Mouse (Mus musculus): ENCODE measurements around the gene Zc3h15. TPM values are rescaled to one million over a fixed set of nuclear protein-coding genes. Genes with fewer than 3 reads are reported as not detected.
"Not testable (repeated sequence)": the region's sequence is repeated elsewhere in the genome, so short reads cannot be mapped to it uniquely, and the experiment has no call there.

Gene Zc3h15
- polyA plus RNA-seq, 1 experiment from 2014 or later: 145 TPM

- no peak overlapping the region for H3K9ac ChIP-seq
- no peak overlapping the region for H3K4me2 ChIP-seq (replicated peaks)
- WGBS: 53% methylated on average over 1 of the region's 1 CpGs
- no peak overlapping the region for H3K4me3 ChIP-seq (replicated peaks)
- no peaks in the 10 kb centered on the region for H3K36me3 ChIP-seq
- no peaks in the 10 kb centered on the region for H3K27me3 ChIP-seq (replicated peaks)
- H3K9me3 ChIP-seq: no peaks in the 10 kb centered on the region
- ATAC-seq: no peak
- no peak overlapping the region for H3K27ac ChIP-seq
- 0 out of 2 replicates have a peak, but pooled peaks cover 3% of the 10 kb centered on the region for H3K4me1 ChIP-seq (replicated peaks)
Observed at GRCm38 (mm10) chr2:83698484-83698883, 54.2 kb downstream of the Zc3h15 start.

- Histone ChIP-seq H3K27me3 (replicated peaks) (no peaks in the 10 kb centered on the region), H3K4me2 (replicated peaks) (no peak overlapping the region), H3K36me3 (no peaks in the 10 kb centered on the region), H3K9me3 (no peaks in the 10 kb centered on the region), H3K4me1 (replicated peaks) (0 out of 2 replicates have a peak, but pooled peaks cover 3% of the 10 kb centered on the region), H3K4me3 (replicated peaks) (no peak overlapping the region), H3K27ac (no peak overlapping the region), H3K9ac (no peak overlapping the region)
- 36% methylated on average over 1 of the region's 1 CpGs for WGBS
- ATAC-seq: no peak
Observed at GRCm38 (mm10) chr2:83699324-83699723, 55.1 kb downstream of the Zc3h15 start.

GRCm38 (mm10) chr2:83700667-83701066, 56.4 kb downstream of the Zc3h15 start:
- ATAC-seq: no peak
- Histone ChIP-seq H3K27ac (no peak overlapping the region), H3K4me2 (replicated peaks) (no peak overlapping the region), H3K36me3 (no peaks in the 10 kb centered on the region), H3K4me3 (replicated peaks) (no peak overlapping the region), H3K9ac (no peak overlapping the region), H3K4me1 (replicated peaks) (0 out of 2 replicates have a peak, but pooled peaks cover 3% of the 10 kb centered on the region), H3K27me3 (replicated peaks) (no peaks in the 10 kb centered on the region), H3K9me3 (no peaks in the 10 kb centered on the region)
- WGBS: 62% methylated on average over 4 of the region's 4 CpGs

GRCm38 (mm10) chr2:83702411-83702810, 58.2 kb downstream of the Zc3h15 start:
- Histone ChIP-seq H3K4me3 (replicated peaks) (no peak overlapping the region), H3K4me2 (replicated peaks) (no peak overlapping the region), H3K4me1 (replicated peaks) (0 out of 2 replicates have a peak, but pooled peaks cover 3% of the 10 kb centered on the region), H3K27me3 (replicated peaks) (no peaks in the 10 kb centered on the region), H3K9me3 (no peaks in the 10 kb centered on the region), H3K9ac (no peak overlapping the region), H3K36me3 (no peaks in the 10 kb centered on the region), H3K27ac (no peak overlapping the region)
- 88% methylated on average over 6 of the region's 7 CpGs for WGBS
- no peak for ATAC-seq

- Histone ChIP-seq H3K27ac (no peak overlapping the region), H3K4me3 (replicated peaks) (no peak overlapping the region), H3K27me3 (replicated peaks) (no peaks in the 10 kb centered on the region), H3K9ac (no peak overlapping the region), H3K36me3 (no peaks in the 10 kb centered on the region), H3K9me3 (no peaks in the 10 kb centered on the region), H3K4me1 (replicated peaks) (peaks cover 12% of the 10 kb centered on the region), H3K4me2 (replicated peaks) (no peak overlapping the region)
- WGBS: 45% methylated on average over 9 of the region's 9 CpGs
- no peak for ATAC-seq
Observed at GRCm38 (mm10) chr2:83705580-83706158, 61.4 kb downstream of the Zc3h15 start.

GRCm38 (mm10) chr2:83709896-83710524, 65.8 kb downstream of the Zc3h15 start:
- Histone ChIP-seq H3K4me1 (replicated peaks) (peaks cover 10% of the 10 kb centered on the region), H3K4me2 (replicated peaks) (no peak overlapping the region)

GRCm38 (mm10) chr2:83713281-83713680, 69.0 kb downstream of the Zc3h15 start:
- 67% methylated on average over 7 of the region's 7 CpGs for WGBS
- not testable (repeated sequence) for H3K27me3 ChIP-seq (replicated peaks); H3K4me2 ChIP-seq (replicated peaks); ATAC-seq; H3K9ac ChIP-seq; H3K4me1 ChIP-seq (replicated peaks); H3K36me3 ChIP-seq; H3K4me3 ChIP-seq (replicated peaks); H3K27ac ChIP-seq; H3K9me3 ChIP-seq

More at GRCm38 (mm10) chr2:83709896-83710524, 65.8 kb downstream of the Zc3h15 start:
- H3K27ac ChIP-seq: peak overlapping the region; percentile 51
- H3K9me3 ChIP-seq: no peaks in the 10 kb centered on the region
- no peaks in the 10 kb centered on the region for H3K27me3 ChIP-seq (replicated peaks)
- ATAC-seq: peak; percentile 84
- WGBS: 21% methylated on average over 11 of the region's 11 CpGs
- no peak overlapping the region for H3K9ac ChIP-seq
- no peak overlapping the region for H3K4me3 ChIP-seq (replicated peaks)
- H3K36me3 ChIP-seq: no peaks in the 10 kb centered on the region

- Histone ChIP-seq H3K4me3 (replicated peaks) (no peak overlapping the region), H3K4me1 (replicated peaks) (peaks cover 9% of the 10 kb centered on the region), H3K9me3 (no peaks in the 10 kb centered on the region), H3K27ac (no peak overlapping the region), H3K36me3 (no peaks in the 10 kb centered on the region), H3K27me3 (replicated peaks) (no peaks in the 10 kb centered on the region), H3K9ac (no peak overlapping the region), H3K4me2 (replicated peaks) (no peak overlapping the region)
- WGBS: 78% methylated on average over 5 of the region's 5 CpGs
- ATAC-seq: no peak
Observed at GRCm38 (mm10) chr2:83713946-83714345, 69.7 kb downstream of the Zc3h15 start.

Other genes starting within 250 kb of the Zc3h15 start
- gene Itgav, start 80.0 kb downstream of the Zc3h15 start, polyA plus RNA-seq (2015; fragmentation: Nextera tagmentation; extraction: Ambion mirVana): 61.3 and 76.7 TPM in 2 replicates
- 8.9 and 9.3 TPM in 2 replicates for gene Fam171b, start 168.2 kb downstream of the Zc3h15 start, polyA plus RNA-seq (2015; fragmentation: Nextera tagmentation; extraction: Ambion mirVana)

Data from intestine, embryonic 15.5 days (tissue).